Mouse (Mus musculus): ENCODE results near the gene Usp11.

- TF ChIP-seq CTCF (IDR thresholded peaks at IDR 0.05; ENCODE audit: low read depth) (no peak), EP300 (IDR thresholded peaks at IDR 0.05; ENCODE audit: low read depth) (0 out of 2 replicates have a peak, but pooled peaks have one; percentile 31)
These were observed 15.6 kb upstream of the Usp11 start for GRCm38 (mm10) chrX:20688068-20688547.
